Mouse (Mus musculus): ENCODE measurements around the gene Hist1h1e.
"Not testable (repeated sequence)": the region's sequence is repeated elsewhere in the genome, so short reads cannot be mapped to it uniquely, and the experiment has no call there.

Gene Hist1h1e

GRCm38 (mm10) chr13:23592614-23593013 lies 29.7 kb downstream of the Hist1h1e start:
- in situ Hi-C loops (cut with MboI, MseI) = no loop called here

- in situ Hi-C loops (cut with MboI, MseI) = not testable (repeated sequence)
These were observed 30.5 kb downstream of the Hist1h1e start for GRCm38 (mm10) chr13:23591886-23592285.

GRCm38 (mm10) chr13:23591206-23591605 lies 31.2 kb downstream of the Hist1h1e start:
- in situ Hi-C loops (cut with MboI, MseI) = no loop called here

GRCm38 (mm10) chr13:23586940-23587225 lies 35.5 kb downstream of the Hist1h1e start:
- in situ Hi-C loops (cut with MboI, MseI) = no loop called here

GRCm38 (mm10) chr13:23586099-23586939 lies 36.0 kb downstream of the Hist1h1e start:
- in situ Hi-C loops (cut with MboI, MseI) = no loop called here

- in situ Hi-C loops (cut with MboI, MseI) = not testable (repeated sequence)
These were observed 36.8 kb downstream of the Hist1h1e start for GRCm38 (mm10) chr13:23585442-23586098.

GRCm38 (mm10) chr13:23585029-23585441 lies 37.3 kb downstream of the Hist1h1e start:
- in situ Hi-C loops (cut with MboI, MseI) = no loop called here

GRCm38 (mm10) chr13:23584331-23584730 lies 38.0 kb downstream of the Hist1h1e start:
- in situ Hi-C loops (cut with MboI, MseI) = loop anchor here in 1 of 2 experiments (5.0 kb wide), 1 partner anchor 52 kb away; the partner anchor contains the start of genes Hist1h2af and Hist1h4h

- in situ Hi-C loops (cut with MboI, MseI) = loop anchor here in 1 of 2 experiments (5.0 kb wide), 1 partner anchor 51 kb away; the partner anchor contains the start of genes Hist1h2af and Hist1h4h
These were observed 38.8 kb downstream of the Hist1h1e start for GRCm38 (mm10) chr13:23583387-23584068.

- in situ Hi-C loops (cut with MboI, MseI) = loop anchor here in 1 of 2 experiments (5.0 kb wide), 1 partner anchor 50 kb away; the partner anchor contains the start of genes Hist1h2af and Hist1h4h
These were observed 39.9 kb downstream of the Hist1h1e start for GRCm38 (mm10) chr13:23582219-23583056.

GRCm38 (mm10) chr13:23581408-23582218 lies 40.7 kb downstream of the Hist1h1e start, which contains the start of gene Hist1h4d:
Gene Hist1h4d, plus strand, starts transcription at chr13:23581598.
- in situ Hi-C loops (cut with MboI, MseI) = loop anchor here in 1 of 2 experiments (5.0 kb wide), 1 partner anchor 49 kb away; the partner anchor contains the start of genes Hist1h2af and Hist1h4h

GRCm38 (mm10) chr13:23577835-23578234 lies 44.5 kb downstream of the Hist1h1e start:
- in situ Hi-C loops (cut with MboI, MseI) = loop anchor here in 1 of 2 experiments (5.0 kb wide), 1 partner anchor 41 kb away; the partner anchor contains the start of gene Hist1h3g

GRCm38 (mm10) chr13:23576906-23577639 lies 45.3 kb downstream of the Hist1h1e start:
- in situ Hi-C loops (cut with MboI, MseI) = loop anchor here in 1 of 2 experiments (5.0 kb wide), 1 partner anchor 40 kb away; the partner anchor contains the start of gene Hist1h3g

- in situ Hi-C loops (cut with MboI, MseI) = loop anchor here in 1 of 2 experiments (5.0 kb wide), 1 partner anchor 39 kb away; the partner anchor contains the start of gene Hist1h3g
These were observed 45.9 kb downstream of the Hist1h1e start for GRCm38 (mm10) chr13:23576351-23576881.

GRCm38 (mm10) chr13:23575864-23576313 lies 46.5 kb downstream of the Hist1h1e start:
- in situ Hi-C loops (cut with MboI, MseI) = loop anchor here in 1 of 2 experiments (5.0 kb wide), 1 partner anchor 39 kb away; the partner anchor contains the start of gene Hist1h3g

GRCm38 (mm10) chr13:23575271-23575851 lies 47.0 kb downstream of the Hist1h1e start, which contains the start of gene Hist1h3d:
Gene Hist1h3d, plus strand, starts transcription at chr13:23575763.
- in situ Hi-C loops (cut with MboI, MseI) = loop anchor here in 1 of 2 experiments (5.0 kb wide), 1 partner anchor 38 kb away; the partner anchor contains the start of gene Hist1h3g

- in situ Hi-C loops (cut with MboI, MseI) = loop anchor here (5.0 to 25.0 kb wide), 6 partner anchors 37 to 1857 kb away; partner anchors contain the start of genes Hist1h2ac (in 1 of the 2), Hist1h2ah (in 1 of the 2), Hist1h2ai (in 1 of the 2) and Hist1h2ao (in 1 of the 2)
These were observed 47.7 kb downstream of the Hist1h1e start for GRCm38 (mm10) chr13:23574546-23575170.
